Mouse (Mus musculus) mouse trophoblast stem cell (cell line): ENCODE measurements at regions not wholly inside any gene's neighbourhood (a gene's known extent, or its start where the extent isn't known, plus 50 kb on each side); places are given as distances from the start of the nearest gene placed in this dataset.

Experiments
- in situ Hi-C, 2 experiments: fragments of 300-500 bp; cut with MseI, MboI; formaldehyde crosslinking; loops; 2 replicates in 1 of 2; 3 replicates in 1 of 2; pipeline ENCODE4 v1.15.1; 2025

- in situ Hi-C loops: no loop called here
Measured at GRCm38 (mm10) chr13:52083601-52084455, 237.3 kb downstream of the Gadd45g start.

DNA sequence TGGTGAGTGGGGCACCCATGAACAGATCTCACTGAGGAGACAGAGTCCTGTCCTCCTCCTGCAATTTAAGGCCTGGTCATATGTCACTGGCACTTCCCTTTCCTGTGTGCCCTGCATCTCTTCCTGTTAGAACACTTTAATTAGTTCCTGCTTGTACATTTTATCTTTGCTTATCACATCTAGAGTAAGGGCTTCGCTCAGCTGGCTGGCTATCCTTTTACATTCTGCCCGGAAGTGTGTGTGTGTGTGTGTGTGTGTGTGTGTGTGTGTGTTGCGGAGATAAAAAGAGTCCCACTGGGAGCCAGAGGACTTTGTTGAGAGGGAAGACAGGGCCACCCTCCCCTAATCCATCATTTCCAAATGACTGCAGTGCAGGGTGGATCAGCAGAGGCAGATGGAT, 238.6 kb downstream of the Gadd45g start:
- in situ Hi-C loops: no loop called here

- in situ Hi-C loops: no loop called here
Measured at GRCm38 (mm10) chr13:52088319-52088718, 241.8 kb downstream of the Gadd45g start.

GRCm38 (mm10) chr13:52090365-52090764, 243.9 kb downstream of the Gadd45g start:
- in situ Hi-C loops: no loop called here

GRCm38 (mm10) chr13:52094785-52095184, 248.3 kb downstream of the Gadd45g start:
- in situ Hi-C loops: no loop called here

GRCm38 (mm10) chr13:52096506-52096905, 250.0 kb downstream of the Gadd45g start:
- in situ Hi-C loops: no loop called here

DNA sequence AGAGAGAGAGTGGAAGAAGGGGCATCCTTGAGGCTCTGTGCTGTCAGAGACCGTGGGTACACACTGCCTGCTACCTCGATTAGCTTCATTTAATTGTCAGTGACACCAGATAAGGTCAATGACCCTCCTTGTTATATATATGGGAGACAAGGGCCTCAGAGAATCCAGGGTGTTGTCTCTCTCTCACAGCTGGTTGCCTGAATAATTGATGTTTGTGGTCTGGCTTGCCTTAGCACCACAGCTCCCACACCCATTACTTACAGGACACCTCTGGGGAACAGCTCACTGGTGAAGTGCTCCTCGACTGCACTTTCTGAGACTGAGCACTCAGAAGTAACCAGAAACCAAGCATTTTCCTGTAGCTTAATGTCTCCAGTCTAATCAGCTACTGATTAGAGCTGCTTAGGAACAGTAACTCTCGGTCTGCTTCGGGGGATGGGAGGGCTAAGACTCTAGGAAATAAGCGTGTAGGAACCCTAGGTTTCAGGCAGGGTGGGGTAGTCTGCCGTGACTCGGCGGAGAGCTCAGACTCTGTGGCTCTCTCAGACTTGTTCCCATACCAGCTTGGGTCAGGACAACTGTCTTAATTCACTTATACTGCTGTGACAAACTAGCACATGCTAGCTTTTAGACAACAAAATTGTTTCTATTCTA, 259.6 kb downstream of the Gadd45g start:
- in situ Hi-C loops: no loop called here

- in situ Hi-C loops: no loop called here
Measured at GRCm38 (mm10) chr13:52108349-52108921, 262.0 kb downstream of the Gadd45g start.

DNA sequence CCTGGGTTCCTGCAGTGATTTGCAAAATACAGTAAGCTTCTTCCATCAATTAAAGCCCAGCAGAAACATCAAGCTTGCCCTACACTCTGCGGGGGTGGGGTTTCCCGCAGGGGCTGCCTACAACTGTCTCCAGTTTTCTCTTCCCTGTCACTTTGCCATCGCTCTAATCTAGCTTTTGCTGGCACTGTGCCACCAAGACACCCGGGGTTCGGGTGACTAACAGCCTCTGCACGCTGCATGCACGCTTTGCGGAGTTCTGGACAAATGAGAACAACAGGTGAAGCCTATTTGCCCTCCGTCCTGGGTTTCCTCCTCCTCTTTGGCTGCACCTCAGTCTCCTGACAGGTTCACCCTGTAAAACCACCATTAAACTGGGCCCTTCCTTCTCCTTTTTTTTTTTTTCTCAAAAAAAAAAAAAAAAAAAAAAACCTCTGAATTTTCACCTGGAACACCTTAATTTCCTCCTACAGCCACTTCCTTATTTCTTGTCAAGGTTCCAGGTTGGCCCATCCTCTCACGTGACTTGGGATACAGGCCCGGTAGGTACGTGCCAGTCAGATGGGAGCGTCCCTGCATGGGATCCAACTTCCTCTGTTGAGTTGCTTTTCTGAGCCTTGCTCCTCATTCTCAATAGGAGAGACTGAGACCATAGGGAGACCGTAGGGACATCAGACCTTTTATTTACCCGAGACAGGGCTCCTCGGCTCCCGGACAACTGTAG, 262.7 kb downstream of the Gadd45g start:
- in situ Hi-C loops: no loop called here

- in situ Hi-C loops: no loop called here
Measured at GRCm38 (mm10) chr13:52110750-52111149, 264.3 kb downstream of the Gadd45g start.

DNA sequence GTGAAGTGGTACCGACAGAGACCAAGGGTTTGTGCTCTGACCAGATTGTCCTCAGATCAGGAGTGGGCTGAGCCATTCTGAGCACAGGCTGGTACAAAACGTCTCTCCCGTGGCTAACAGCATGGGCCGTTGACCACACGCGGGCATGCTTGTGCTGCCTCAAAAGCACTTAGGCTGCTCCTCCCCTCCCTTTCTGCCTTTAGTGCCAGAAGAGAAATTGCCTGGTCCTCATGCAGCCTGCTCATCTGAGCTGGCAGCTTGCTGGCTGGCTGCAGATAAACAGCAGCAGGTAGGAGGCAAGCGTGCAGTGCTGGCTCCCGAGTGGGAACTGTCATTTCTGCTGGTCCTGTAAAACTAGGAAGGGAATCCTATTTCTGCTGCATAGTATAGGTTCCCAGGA, 267.1 kb downstream of the Gadd45g start:
- in situ Hi-C loops: no loop called here

DNA sequence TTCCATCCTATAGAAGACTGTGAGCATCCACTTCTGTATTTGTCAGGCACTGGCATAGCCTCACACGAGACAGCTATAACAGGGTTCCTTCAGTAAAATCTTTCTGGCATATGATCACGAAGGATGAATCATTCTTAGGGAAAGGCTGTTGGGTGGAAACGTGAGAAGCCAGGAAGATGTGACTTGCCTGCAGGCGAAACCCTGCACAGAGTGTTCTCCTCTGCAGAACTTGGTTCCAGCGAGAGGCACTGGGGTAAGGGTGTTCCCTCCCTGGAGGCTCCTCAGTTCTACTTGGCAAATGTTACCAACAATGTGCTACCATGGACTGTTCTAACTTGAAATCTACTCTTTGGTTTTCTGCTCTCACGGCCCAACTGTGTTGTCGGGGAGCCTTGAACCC, 268.0 kb downstream of the Gadd45g start:
- in situ Hi-C loops: no loop called here

GRCm38 (mm10) chr13:52114962-52115361, 268.5 kb downstream of the Gadd45g start:
- in situ Hi-C loops: no loop called here

- in situ Hi-C loops: no loop called here
Measured at GRCm38 (mm10) chr13:52116241-52116640, 269.8 kb downstream of the Gadd45g start.

GRCm38 (mm10) chr13:52116756-52117155, 270.3 kb downstream of the Gadd45g start:
- in situ Hi-C loops: no loop called here

DNA sequence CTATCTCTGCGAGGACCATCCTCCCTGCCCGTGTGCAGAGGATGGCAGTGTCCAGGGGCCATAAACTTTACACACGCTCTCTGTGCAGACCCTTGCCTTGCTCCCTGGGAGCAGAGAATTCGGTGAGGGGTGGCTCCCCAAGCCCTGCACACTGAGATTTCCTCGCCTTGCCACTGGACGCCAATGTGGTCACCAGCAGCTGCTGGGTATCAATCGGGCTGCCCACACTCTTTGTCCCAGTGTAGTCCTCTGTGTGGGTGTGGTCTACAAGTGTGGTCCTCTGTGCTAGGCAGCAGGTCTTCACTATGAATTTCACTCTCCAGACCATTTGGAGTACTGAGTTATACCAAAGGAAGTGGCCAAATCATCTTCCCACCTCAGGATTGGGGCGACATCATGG, 274.3 kb downstream of the Gadd45g start:
- in situ Hi-C loops: no loop called here

- in situ Hi-C loops: no loop called here
Measured at GRCm38 (mm10) chr13:52125037-52125436, 278.6 kb downstream of the Gadd45g start.

GRCm38 (mm10) chr13:52127751-52128150, 281.3 kb downstream of the Gadd45g start:
- in situ Hi-C loops: no loop called here

GRCm38 (mm10) chr13:52129466-52129865, 283.0 kb downstream of the Gadd45g start:
- in situ Hi-C loops: no loop called here

- in situ Hi-C loops: no loop called here
Measured at GRCm38 (mm10) chr13:52133202-52133601, 286.7 kb downstream of the Gadd45g start.

DNA sequence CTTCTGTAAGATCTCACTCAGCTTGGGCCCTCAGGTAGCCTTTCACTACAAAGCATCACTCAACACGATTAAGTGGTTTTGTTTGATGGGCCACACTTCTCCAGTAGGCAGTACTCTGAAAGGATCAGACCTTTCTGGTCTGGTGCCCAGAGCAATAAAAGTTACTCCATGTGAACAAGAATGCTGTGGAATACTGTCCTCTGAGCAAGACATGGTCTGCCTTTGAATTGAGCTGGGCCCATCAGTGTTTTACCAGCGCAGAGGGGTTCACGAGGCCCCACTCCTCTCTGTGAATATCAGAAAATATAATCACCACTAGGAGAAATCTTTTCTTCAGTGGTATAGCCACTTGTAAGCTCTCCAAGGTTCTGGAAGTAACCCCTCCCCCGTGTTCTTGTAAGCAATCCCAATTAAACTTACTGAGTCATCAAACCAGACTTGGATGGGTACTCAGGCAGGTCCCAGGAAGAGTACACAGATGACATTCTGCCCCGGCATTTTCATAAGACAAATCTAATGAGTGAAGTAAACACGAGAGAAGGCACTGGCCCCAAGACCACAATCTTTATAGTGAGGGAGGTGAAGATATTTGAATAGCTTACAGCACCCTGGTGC, 292.0 kb downstream of the Gadd45g start:
- in situ Hi-C loops: no loop called here
